Mouse (Mus musculus) heart, embryonic 13.5 days (tissue): ENCODE measurements at regions not wholly inside any gene's neighbourhood (a gene's known extent, or its start where the extent isn't known, plus 50 kb on each side); places are given as distances from the start of the nearest gene placed in this dataset.

Source experiments
- ATAC-seq: fragments of 200-750 bp; cut with Nextera tagmentation; 2 replicates; pipeline ENCODE4 v1.8.0; 2017; ENCODE audit warnings: moderate TSS enrichment; ENCODE audit not compliant: insufficient number of reproducible peaks, low FRiP score, low TSS enrichment; ENCODE audit errors: extremely low read depth
- H3K27ac ChIP-seq: fragments of 300-500 bp; sonication (generic); replicated peaks from 2 replicates; pipeline ENCODE4 v1.5.1; 2015; ENCODE audit warnings: moderate library complexity, mild to moderate bottlenecking, inconsistent platforms
- H3K27me3 ChIP-seq: fragments of 300-500 bp; sonication (generic); replicated peaks from 2 replicates; pipeline ENCODE4 v1.6.1; 2015; ENCODE audit warnings: mild to moderate bottlenecking, inconsistent platforms
- H3K36me3 ChIP-seq: fragments of 300-500 bp; sonication (generic); 2 replicates; pipeline ENCODE4 v1.6.1; 2015; ENCODE audit warnings: mild to moderate bottlenecking, inconsistent platforms
- H3K4me1 ChIP-seq: fragments of 300-500 bp; sonication (generic); 2 replicates; pipeline ENCODE4 v1.6.1; 2015; ENCODE audit warnings: inconsistent platforms
- H3K4me2 ChIP-seq: fragments of 300-500 bp; sonication (generic); 2 replicates; pipeline ENCODE4 v1.6.1; 2015; ENCODE audit warnings: inconsistent platforms, mild to moderate bottlenecking, moderate library complexity
- H3K4me3 ChIP-seq: fragments of 300-500 bp; sonication (generic); 2 replicates; pipeline ENCODE4 v1.5.1; 2015; ENCODE audit warnings: moderate library complexity, mild to moderate bottlenecking, inconsistent platforms
- H3K9ac ChIP-seq: fragments of 300-500 bp; sonication (generic); 2 replicates; pipeline ENCODE4 v1.6.1; 2015; ENCODE audit warnings: inconsistent platforms, mild to moderate bottlenecking, moderate library complexity
- H3K9me3 ChIP-seq: fragments of 300-500 bp; sonication (generic); 2 replicates; pipeline ENCODE4 v1.6.1; 2016; ENCODE audit warnings: inconsistent platforms
- WGBS: fragments of 180-500 bp; shearing (Covaris S2); methylation state at CpG from one replicate; pipeline ENCODE4 v1.1.7; 2015; ENCODE audit warnings: mixed read lengths; 5-methylcytosine and 5-hydroxymethylcytosine counted together

DNA sequence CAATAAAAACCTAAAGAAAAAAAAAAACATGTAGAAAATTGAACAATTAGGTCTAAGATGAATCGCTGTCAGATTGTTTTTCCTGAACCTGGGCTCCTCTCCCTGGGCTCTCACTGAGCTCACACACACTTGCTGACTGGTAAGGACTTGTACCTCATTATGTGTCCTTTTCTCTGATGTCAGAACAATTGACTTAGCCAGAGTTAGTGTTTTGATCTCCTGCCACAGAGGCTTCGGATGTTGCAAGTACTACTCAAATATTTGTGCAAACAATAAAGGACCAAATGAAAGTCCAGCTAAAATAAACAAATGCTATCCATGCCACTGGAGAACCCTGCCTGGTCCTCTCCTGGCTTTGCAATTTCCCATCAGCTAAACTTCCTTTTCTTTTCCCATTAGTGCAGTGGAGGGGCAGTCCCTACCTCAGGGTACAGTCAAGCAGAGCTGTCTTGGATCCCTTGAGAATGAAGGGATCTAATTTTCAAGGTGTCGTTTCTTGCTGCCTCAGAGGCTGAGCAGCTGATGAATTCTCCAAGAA, 399.6 kb downstream of the Nbas start:
- Histone ChIP-seq H3K9ac (no peak overlapping the region), H3K36me3 (no peaks in the 10 kb centered on the region), H3K4me3 (no peak overlapping the region), H3K4me1 (no peaks in the 10 kb centered on the region), H3K9me3 (no peaks in the 10 kb centered on the region), H3K27ac (no peak overlapping the region), H3K27me3 (no peaks in the 10 kb centered on the region), H3K4me2 (no peak overlapping the region)
- ATAC-seq = no peak
- 66% methylated on average over 3 of the region's 3 CpGs for WGBS

DNA sequence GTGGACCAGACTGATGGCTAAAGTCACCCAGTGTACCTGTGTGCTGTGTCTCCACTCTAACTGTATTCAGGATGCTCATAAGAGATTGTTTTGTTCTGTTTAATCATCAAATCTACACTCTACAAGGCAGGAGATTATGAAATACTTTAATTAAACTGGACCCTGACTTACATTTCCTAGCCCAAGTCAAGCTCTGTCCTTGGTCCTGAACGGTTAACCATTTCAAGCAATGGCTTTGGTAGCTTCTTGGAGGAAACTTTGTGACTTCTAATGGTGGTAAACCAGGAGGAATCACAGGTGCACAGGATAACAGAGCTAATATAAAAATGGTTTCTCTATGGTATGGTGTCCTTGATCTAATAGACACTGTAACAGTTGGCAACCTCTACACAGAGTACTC, 370.4 kb downstream of the Nbas start:
- Histone ChIP-seq H3K4me3 (no peak overlapping the region), H3K4me2 (no peak overlapping the region), H3K36me3 (no peaks in the 10 kb centered on the region), H3K9ac (no peak overlapping the region), H3K27ac (no peak overlapping the region), H3K9me3 (no peaks in the 10 kb centered on the region), H3K27me3 (no peaks in the 10 kb centered on the region), H3K4me1 (no peaks in the 10 kb centered on the region)
- 44% methylated on average over 1 of the region's 1 CpGs for WGBS
- no peak for ATAC-seq
